ENCODE assay signal across 19 mouse cellular contexts in the genomic region with DNA sequence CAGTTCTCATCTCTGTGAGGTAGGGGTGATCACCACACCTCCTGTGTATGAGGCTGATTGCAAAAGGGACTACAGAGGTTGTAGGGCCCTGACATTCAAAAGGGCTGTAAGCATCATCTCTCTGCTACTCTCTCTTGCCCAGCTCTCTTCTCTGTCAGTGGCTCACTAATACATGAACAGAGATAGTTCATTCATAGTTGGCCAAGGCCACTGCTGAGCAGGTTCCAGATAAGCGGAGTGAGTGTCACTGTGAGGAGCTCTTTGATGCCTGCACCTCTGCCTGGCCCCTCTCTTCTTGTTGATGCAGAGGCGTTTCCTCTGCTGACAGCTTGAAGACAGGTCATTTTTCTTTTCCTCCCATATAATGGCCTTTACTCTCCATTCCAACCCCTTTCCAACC.
DNase-seq lines count a peak whose midpoint lies in the region; ATAC-seq and TF ChIP-seq lines count a peak whose summit lies in the region.
"Had no signal": no experiment of that assay in that cellular context is flagged by ENCODE, and none has a peak within 500 bp of the region (broad histone marks: within the 10 kb centered on the region; RNA-seq: fewer than 3 reads in every experiment).

No protein-coding gene starts in this region.

- intact Hi-C loops in heart, postnatal 10 days (cut with DNase I) = no loop called here

- ATAC-seq in kidney, postnatal 0 days (replicated peaks; ENCODE audit: low FRiP score, low read depth) = no peak
- ATAC-seq in limb, embryonic 12.5 days (ENCODE audit: insufficient number of reproducible peaks, insufficient read depth, low FRiP score, low TSS enrichment, low read depth) = no peak
- ATAC-seq: hindbrain, postnatal 0 days; Patski had no signal

- DNase-seq in heart, embryonic 10.5 days (ENCODE audit: low spot score) = no peak
- DNase-seq in heart, postnatal 10 days = no peak
- peak; percentile 43 for DNase-seq in kidney, postnatal 0 days (ENCODE audit: low spot score)
- no peak for DNase-seq in kidney, adult 18-20 months
- peak; percentile 15 for DNase-seq in adrenal gland, postnatal 25 days
- no peak for DNase-seq in retina, postnatal 1 day
- no peak for DNase-seq in ovary, postnatal 36 days (ENCODE audit: low spot score)
- DNase-seq: B cell, adult 2 months; cerebellum, postnatal 10 days; gastrocnemius, postnatal 36 days; kidney, adult 9 months; lung, postnatal 10 days; right cerebral cortex, adult 18-20 months; thymus, adult 2 months had no signal

- no peaks in the 10 kb centered on the region for H3K36me3 ChIP-seq in heart, embryonic 10.5 days
- H3K36me3 ChIP-seq in kidney, postnatal 0 days (ENCODE audit: insufficient read depth, low read length) = no peaks in the 10 kb centered on the region
- no peaks in the 10 kb centered on the region for H3K36me3 ChIP-seq in limb, embryonic 12.5 days
- H3K36me3 ChIP-seq: embryonic facial prominence, embryonic 13.5 days had no signal

- H3K9ac ChIP-seq in kidney, postnatal 0 days (ENCODE audit: low read depth, low read length) = no peak overlapping the region
- H3K9ac ChIP-seq in limb, embryonic 12.5 days (replicated peaks) = no peak overlapping the region
- H3K9ac ChIP-seq: embryonic facial prominence, embryonic 13.5 days had no signal

- H3K4me1 ChIP-seq in heart, embryonic 10.5 days = peaks cover 66% of the 10 kb centered on the region
- H3K4me1 ChIP-seq in kidney, postnatal 0 days (replicated peaks; ENCODE audit: insufficient read depth, low read length) = peaks cover 22% of the 10 kb centered on the region
- H3K4me1 ChIP-seq in limb, embryonic 12.5 days (replicated peaks) = peaks cover 45% of the 10 kb centered on the region

- TF ChIP-seq CTCF in kidney, postnatal 0 days (IDR thresholded peaks at IDR 0.05; ENCODE audit: low read depth) = no peak

- H3K9me3 ChIP-seq in heart, embryonic 10.5 days = no peaks in the 10 kb centered on the region
- no peaks in the 10 kb centered on the region for H3K9me3 ChIP-seq in kidney, postnatal 0 days (replicated peaks; ENCODE audit: low read length)
- no peaks in the 10 kb centered on the region for H3K9me3 ChIP-seq in limb, embryonic 12.5 days
- H3K9me3 ChIP-seq: embryonic facial prominence, embryonic 13.5 days had no signal

- peak overlapping the region; percentile 59 for H3K27ac ChIP-seq in heart, embryonic 10.5 days
- H3K27ac ChIP-seq in kidney, postnatal 0 days = no peak overlapping the region
- peak overlapping the region; percentile 4; the same call in 1 of the 2 replicates for H3K27ac ChIP-seq in limb, embryonic 12.5 days
- H3K27ac ChIP-seq: embryonic facial prominence, embryonic 13.5 days; hindbrain, postnatal 0 days had no signal

- H3K27me3 ChIP-seq in heart, embryonic 10.5 days (ENCODE audit: insufficient read depth, poor library complexity, severe bottlenecking) = no peaks in the 10 kb centered on the region
- H3K27me3 ChIP-seq in kidney, postnatal 0 days (ENCODE audit: insufficient read depth, low read length) = no peaks in the 10 kb centered on the region
- no peaks in the 10 kb centered on the region for H3K27me3 ChIP-seq in limb, embryonic 12.5 days
- H3K27me3 ChIP-seq: embryonic facial prominence, embryonic 13.5 days; Patski had no signal

- WGBS in heart, embryonic 10.5 days = 21% methylated on average over 2 of the region's 2 CpGs
- 21% methylated on average over 2 of the region's 2 CpGs for WGBS in kidney, postnatal 0 days
- WGBS in limb, embryonic 12.5 days = 6% methylated on average over 2 of the region's 2 CpGs

- no peak overlapping the region for H3K4me3 ChIP-seq in heart, embryonic 10.5 days
- no peak overlapping the region for H3K4me3 ChIP-seq in kidney, postnatal 0 days (replicated peaks; ENCODE audit: low read depth, low read length)
- no peak overlapping the region for H3K4me3 ChIP-seq in limb, embryonic 12.5 days (replicated peaks)
- H3K4me3 ChIP-seq: embryonic facial prominence, embryonic 13.5 days had no signal

- no peak overlapping the region for H3K4me2 ChIP-seq in kidney, postnatal 0 days (ENCODE audit: low read length)
- H3K4me2 ChIP-seq in limb, embryonic 12.5 days = no peak overlapping the region
- H3K4me2 ChIP-seq: embryonic facial prominence, embryonic 13.5 days; midbrain, embryonic 11.5 days had no signal

Comparison
In these comparisons a context has a peak if more than half of its experiments do, and no peak if none do; other contexts are left out.
1. DNase-seq: peak in kidney, postnatal 0 days (single experiment) and adrenal gland, postnatal 25 days (single experiment); none in heart, embryonic 10.5 days (single experiment), heart, postnatal 10 days (0 of 2), kidney, adult 18-20 months (single experiment), retina, postnatal 1 day (single experiment) and ovary, postnatal 36 days (single experiment).